Mouse (Mus musculus): ENCODE results near the gene Ston2.
"Not testable (repeated sequence)": the region's sequence is repeated elsewhere in the genome, so short reads cannot be mapped to it uniquely, and the experiment has no call there.

Gene Ston2

DNA sequence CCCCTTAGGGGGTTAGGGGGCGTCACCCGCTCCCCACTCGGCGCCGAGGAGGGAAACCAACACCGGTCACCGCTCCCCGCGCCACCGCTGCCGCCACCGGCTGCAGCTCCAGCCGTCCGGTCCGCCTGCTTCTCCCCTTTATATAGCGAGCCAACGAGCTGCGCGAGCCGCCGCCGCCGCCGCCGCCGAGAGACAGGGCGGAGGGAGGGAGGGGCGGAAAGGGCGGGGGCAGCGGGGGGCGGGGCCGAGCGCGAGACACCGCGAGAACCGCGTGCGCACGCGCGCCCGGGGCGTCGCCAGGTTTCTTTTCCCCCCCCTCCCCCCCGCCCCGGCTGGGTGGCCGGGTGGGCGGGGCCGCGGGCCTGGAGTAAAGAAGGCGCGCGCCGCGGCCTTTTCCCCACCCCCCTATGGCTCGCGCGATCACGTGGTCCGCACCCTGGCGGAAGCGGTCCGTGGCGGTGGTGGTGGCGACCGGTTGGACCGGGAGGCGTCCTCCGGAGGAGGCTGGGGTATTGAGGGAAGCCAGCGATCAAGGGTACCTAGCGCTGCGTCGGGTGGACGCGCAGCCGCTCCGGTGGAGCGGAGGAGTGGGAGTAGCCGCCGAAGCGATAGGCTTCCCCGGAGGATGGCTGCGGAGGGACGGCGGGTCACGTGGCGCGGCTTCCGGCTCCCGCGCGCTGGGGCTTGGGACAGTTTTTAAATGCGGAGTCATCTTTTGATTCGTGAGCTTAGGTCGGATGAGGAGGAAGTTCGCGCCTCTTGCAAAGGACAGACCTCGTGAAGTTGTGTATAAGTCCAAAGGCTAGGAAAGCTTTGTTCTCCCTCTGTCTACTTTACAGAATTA lies 198.1 kb downstream of the Ston2 start, which contains the start of gene Gtf2a1:
Gene Gtf2a1 (minus strand): TSS at position 641 of the 844 bp plus-strand sequence.
- peak; percentile 95 for DNase-seq (ENCODE audit: low spot score)

DNA sequence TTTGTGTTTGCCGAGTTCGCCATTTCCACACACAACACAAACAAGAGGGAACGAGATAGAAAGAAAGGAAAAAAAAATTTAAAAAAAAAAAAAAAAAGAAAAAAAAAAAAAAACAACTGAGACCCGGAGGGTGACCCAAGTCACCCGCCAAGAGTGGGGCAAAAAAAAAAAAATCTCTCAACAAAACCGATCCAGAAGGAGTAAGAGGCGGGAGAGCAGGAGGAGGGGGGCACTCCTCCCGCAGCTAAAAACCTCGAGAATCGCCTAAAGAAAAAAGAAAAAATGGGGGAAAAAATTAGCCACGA lies 198.7 kb downstream of the Ston2 start:
- no peak for DNase-seq (ENCODE audit: low spot score)

DNA sequence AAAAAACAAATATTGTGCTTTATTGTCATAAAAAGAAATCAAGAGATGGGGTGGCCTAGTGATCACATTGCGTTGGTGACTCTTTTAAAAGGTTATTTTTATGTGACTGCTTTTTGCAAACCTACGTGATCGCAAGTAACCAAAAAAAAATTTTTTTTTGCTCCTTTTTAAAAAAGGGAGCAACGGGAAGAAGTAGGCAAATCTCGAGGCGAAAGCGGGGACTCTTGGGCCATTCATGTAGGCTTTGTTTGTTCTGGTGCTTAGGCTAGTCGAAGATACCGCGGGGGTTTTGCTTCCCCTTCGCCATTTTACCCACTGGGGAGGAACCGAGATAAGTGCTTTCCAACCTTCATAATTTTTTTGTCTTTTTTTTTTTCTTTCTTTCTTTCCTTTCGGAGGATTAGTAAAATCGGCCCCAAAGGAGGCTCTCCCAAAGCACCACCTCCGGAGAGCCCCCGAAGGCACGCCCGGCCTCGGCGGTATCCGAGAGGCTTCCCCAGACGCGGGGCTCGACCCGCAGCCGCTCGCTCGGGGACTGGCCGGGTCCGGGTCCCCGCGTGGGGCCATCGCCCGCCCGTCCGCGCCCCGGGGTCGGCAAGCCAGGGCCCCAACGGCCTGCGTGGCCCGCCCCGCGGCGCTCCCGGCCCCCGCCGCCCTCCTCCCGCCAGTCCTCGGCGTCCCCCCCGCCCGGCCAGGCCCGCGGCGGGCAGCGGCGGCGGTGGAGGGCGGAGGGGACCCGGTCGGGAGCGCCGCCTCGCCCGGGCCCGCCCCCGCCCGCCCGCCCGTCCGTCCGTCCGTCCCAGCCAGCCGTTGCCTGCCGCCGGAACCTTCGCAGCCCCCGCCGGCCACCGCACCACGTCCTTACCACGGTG lies 199.3 kb downstream of the Ston2 start:
- DNase-seq (ENCODE audit: low spot score) = peak; percentile 38

DNA sequence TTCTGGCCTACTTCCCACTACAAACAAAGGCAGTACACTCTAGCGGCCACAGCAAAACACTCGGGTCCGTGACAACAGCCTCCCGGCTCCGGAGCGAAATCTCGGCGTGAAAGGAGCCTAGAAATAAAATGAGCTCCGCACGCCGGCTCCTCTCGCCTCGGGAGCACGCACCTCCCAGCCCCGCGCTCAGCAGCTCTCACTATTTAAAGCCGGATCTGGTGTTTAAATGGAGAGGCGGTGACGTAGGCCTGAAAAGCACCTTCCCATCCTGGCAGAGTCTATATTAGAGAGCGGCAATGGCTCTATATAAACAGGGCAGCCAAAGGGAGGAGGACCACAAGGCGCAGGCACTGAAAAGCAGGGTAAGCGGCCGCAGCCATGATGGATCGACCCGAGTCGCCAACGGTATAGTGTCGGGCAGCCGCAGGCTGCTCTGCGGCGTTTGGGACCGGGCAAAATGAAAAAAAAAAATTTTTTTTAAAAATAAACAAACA lies 200.0 kb downstream of the Ston2 start:
- DNase-seq (ENCODE audit: low spot score) = peak; percentile 91

DNA sequence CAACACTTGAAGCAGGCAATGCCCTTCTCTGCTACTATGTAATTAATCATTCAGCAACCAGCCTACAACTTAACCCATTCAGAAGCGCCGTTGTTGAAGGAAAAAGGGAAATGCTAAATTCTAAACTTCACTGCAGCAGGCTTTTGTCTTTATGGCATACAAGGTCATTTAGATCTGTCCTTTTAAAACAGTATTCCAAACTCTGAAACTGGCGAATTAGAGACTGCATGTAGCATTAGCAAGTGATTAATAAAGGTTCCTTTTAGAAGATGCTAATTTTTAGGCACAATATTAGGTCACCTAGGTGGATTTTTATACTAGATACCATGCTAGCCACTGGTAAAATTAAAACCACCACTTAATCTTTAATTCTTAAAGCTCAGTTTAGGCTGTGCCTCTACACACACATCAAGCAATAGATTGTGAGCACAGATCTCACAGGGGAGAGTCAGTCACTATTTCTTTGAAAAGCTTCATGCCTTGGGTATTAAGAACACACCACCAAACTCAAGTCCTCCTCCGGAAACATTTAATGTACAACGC lies 200.6 kb downstream of the Ston2 start:
- no peak for DNase-seq (ENCODE audit: low spot score)

DNA sequence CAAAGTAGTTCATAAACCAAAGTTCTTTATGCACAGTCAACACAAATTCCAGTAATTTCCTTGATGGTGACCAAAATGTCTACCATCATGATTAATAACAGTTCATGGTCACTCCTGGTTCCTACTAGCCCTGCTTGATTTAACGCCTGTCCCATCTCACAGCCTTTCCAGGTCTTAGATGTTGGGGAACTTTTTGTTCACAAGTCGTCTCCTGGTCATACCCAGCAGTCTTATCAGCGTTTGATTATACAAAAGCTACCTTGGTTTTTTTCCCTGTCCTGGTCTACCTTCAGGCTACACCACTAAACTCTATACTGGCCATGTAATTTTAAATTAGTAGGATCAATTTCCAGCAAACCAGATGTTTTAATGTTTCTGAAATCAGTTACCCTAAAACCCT lies 201.1 kb downstream of the Ston2 start:
- DNase-seq (ENCODE audit: low spot score) = no peak

DNA sequence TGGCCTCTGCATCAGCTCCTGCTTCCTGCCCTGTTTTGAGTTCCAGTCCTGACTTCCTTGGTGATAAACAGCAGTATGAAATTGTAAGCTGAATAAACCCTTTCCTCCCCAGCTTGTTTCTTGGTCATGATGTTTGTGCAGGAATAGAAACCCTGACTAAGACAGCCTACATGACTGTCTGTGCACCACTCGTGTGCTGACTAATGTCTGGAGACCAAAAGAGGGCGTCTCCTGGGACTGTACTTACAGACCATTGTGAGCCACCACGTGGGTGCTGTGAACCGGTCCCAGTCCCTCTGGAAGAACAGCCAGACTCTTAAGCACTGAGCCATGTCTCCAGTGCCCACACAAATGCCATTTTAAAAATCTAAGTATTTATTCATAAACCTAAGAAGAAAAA lies 202.4 kb downstream of the Ston2 start:
- not testable (repeated sequence) for DNase-seq (ENCODE audit: low spot score)

DNA sequence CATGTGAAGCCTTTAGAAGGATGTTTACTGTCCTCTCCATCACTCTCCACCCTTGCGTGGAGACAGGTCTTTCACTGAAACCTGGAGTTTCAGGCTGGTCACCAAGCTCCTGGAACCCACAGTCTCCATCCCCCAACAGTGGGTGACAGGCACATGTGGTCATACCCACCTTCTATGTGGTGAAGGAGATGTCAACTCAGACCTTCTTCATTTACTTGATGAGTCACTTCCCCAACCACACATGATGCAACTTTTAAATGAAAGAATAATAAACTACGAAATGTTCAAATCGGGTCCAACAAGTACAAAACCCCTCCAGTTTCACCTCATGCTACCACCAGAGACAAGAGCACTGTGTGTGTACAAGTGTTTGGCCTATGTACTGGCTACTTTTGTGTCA lies 203.0 kb downstream of the Ston2 start:
- no peak for DNase-seq (ENCODE audit: low spot score)

DNA sequence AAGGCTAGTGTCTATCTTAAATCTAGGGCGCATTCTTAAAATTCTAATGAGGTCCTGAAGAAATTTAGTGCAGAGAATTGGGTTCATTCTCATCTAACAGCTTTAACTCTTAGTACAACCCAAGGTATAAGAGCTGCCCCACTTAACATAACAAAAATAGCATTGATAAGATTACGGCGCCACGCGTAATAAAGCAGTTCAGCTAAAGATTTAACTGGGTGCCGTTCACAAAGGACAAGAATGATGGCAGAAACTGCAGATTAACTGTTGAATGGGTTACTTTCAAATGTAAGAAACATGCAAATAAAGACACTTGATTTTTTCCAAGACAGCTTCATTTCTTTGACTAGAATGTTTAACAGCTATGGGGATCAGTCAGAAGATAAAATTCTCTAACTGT lies 204.8 kb downstream of the Ston2 start:
- no peak for DNase-seq (ENCODE audit: low spot score)

Data from urinary bladder, postnatal 14 days (tissue).